Mouse (Mus musculus) intestine, postnatal 0 days (tissue): ENCODE results near the gene Smurf2. TPM values are rescaled to one million over a fixed set of nuclear protein-coding genes. Genes with fewer than 3 reads are reported as not detected.
A peak's percentile ranks its signal among the peaks of the same experiment; 100 is the strongest.

ENCODE experiments used
- ATAC-seq: fragments of 200-750 bp; cut with Nextera tagmentation; 2 replicates; pipeline ENCODE4 v1.8.0; 2017; ENCODE audit warnings: mild to moderate bottlenecking, moderate TSS enrichment, moderate library complexity
- H3K27ac ChIP-seq: fragments of 300-500 bp; sonication (generic); 2 replicates; pipeline ENCODE4 v1.5.1; 2014; ENCODE audit warnings: mild to moderate bottlenecking, low read depth, low read length, moderate library complexity
- H3K27me3 ChIP-seq: fragments of 300-500 bp; sonication (generic); replicated peaks from 2 replicates; pipeline ENCODE4 v1.6.1; 2014; ENCODE audit warnings: low read length, mixed read lengths; ENCODE audit not compliant: control insufficient read depth, insufficient read depth
- H3K36me3 ChIP-seq: fragments of 300-500 bp; sonication (generic); 2 replicates; pipeline ENCODE4 v1.6.1; 2014; ENCODE audit warnings: mild to moderate bottlenecking, moderate library complexity; ENCODE audit not compliant: control insufficient read depth, insufficient read depth
- H3K4me1 ChIP-seq: fragments of 300-500 bp; sonication (generic); replicated peaks from 2 replicates; pipeline ENCODE4 v1.6.1; 2014; ENCODE audit warnings: antibody characterized with exemption, low read length, mixed read lengths; ENCODE audit not compliant: control insufficient read depth, insufficient read depth
- H3K4me2 ChIP-seq: fragments of 300-500 bp; sonication (generic); replicated peaks from 2 replicates; pipeline ENCODE4 v1.6.1; 2014; ENCODE audit warnings: low read depth, mild to moderate bottlenecking, moderate library complexity
- H3K4me3 ChIP-seq: fragments of 300-500 bp; sonication (generic); 2 replicates; pipeline ENCODE4 v1.5.1; 2014; ENCODE audit warnings: low read depth, low read length
- H3K9ac ChIP-seq: fragments of 300-500 bp; sonication (generic); 2 replicates; pipeline ENCODE4 v1.6.1; 2014; ENCODE audit warnings: mild to moderate bottlenecking, low read depth, low read length
- H3K9me3 ChIP-seq: fragments of 300-500 bp; sonication (generic); 2 replicates; pipeline ENCODE4 v1.6.1; 2016; ENCODE audit warnings: mixed run types; ENCODE audit not compliant: control insufficient read depth
- CTCF ChIP-seq: sonication (generic); IDR thresholded peaks from 2 replicates; pipeline ENCODE4 v1.5.1; 2016; ENCODE audit warnings: low read depth, mild to moderate bottlenecking, control low read depth, antibody characterized with exemption, moderate library complexity
- WGBS: fragments of 180-500 bp; shearing (Covaris S2); extraction: QIAGEN DNeasy Blood & Tissue Kit; methylation state at CpG from one replicate; pipeline ENCODE4 v1.1.7; 2014; 5-methylcytosine and 5-hydroxymethylcytosine counted together
- polyA plus RNA-seq: library from polyadenylated mRNA; unstranded; fragments of >200 nt; fragmentation: Nextera tagmentation; extraction: Ambion mirVana; gene quantifications from 2 replicates; pipeline ENCODE4 v1.2.1, GENCODE M21; 2015

Smurf2 gene
- polyA plus RNA-seq, 1 experiment from 2014 or later: 8.0 TPM

- Histone ChIP-seq H3K27me3 (no peaks in the 10 kb centered on the region), H3K4me1 (peaks cover 12% of the 10 kb centered on the region), H3K27ac (no peak overlapping the region), H3K9ac (no peak overlapping the region), H3K4me3 (no peak overlapping the region), H3K36me3 (no peaks in the 10 kb centered on the region), H3K9me3 (no peaks in the 10 kb centered on the region), H3K4me2 (no peak overlapping the region)
- TF ChIP-seq CTCF: no peak
- WGBS: 87% methylated on average over 5 of the region's 5 CpGs
- ATAC-seq: no peak
Measured at GRCm38 (mm10) chr11:106959121-106959520, 38.6 kb upstream of the Smurf2 start.

- Histone ChIP-seq H3K9me3 (no peaks in the 10 kb centered on the region), H3K4me1 (peaks cover 12% of the 10 kb centered on the region), H3K27me3 (no peaks in the 10 kb centered on the region), H3K4me2 (no peak overlapping the region), H3K4me3 (no peak overlapping the region), H3K36me3 (no peaks in the 10 kb centered on the region), H3K9ac (no peak overlapping the region), H3K27ac (peak overlapping the region; percentile 35; the same call in 1 of the 2 replicates)
- TF ChIP-seq CTCF: no peak
- 42% methylated on average over 6 of the region's 6 CpGs for WGBS
- ATAC-seq: peak; percentile 59
Measured at GRCm38 (mm10) chr11:106958407-106959071, 38.0 kb upstream of the Smurf2 start.

GRCm38 (mm10) chr11:106957271-106957980, 36.9 kb upstream of the Smurf2 start:
- H3K36me3 ChIP-seq: no peaks in the 10 kb centered on the region
- TF ChIP-seq CTCF: no peak
- H3K4me3 ChIP-seq: no peak overlapping the region
- no peak overlapping the region for H3K9ac ChIP-seq
- peak overlapping the region; percentile 42 for H3K4me2 ChIP-seq
- H3K4me1 ChIP-seq: peaks cover 12% of the 10 kb centered on the region
- H3K9me3 ChIP-seq: no peaks in the 10 kb centered on the region
- 26% methylated on average over 12 of the region's 12 CpGs for WGBS
- H3K27ac ChIP-seq: peak overlapping the region; percentile 30; the same call in 1 of the 2 replicates
- H3K27me3 ChIP-seq: no peaks in the 10 kb centered on the region
- no peak for ATAC-seq

- Histone ChIP-seq H3K36me3 (no peaks in the 10 kb centered on the region), H3K9me3 (no peaks in the 10 kb centered on the region), H3K4me1 (peaks cover 10% of the 10 kb centered on the region), H3K9ac (no peak overlapping the region), H3K4me2 (no peak overlapping the region), H3K4me3 (no peak overlapping the region), H3K27ac (no peak overlapping the region), H3K27me3 (no peaks in the 10 kb centered on the region)
- no peak for ATAC-seq
- WGBS: 69% methylated on average over 8 of the region's 8 CpGs
- TF ChIP-seq CTCF: no peak
Measured at GRCm38 (mm10) chr11:106954566-106954965, 34.1 kb upstream of the Smurf2 start.

- ATAC-seq: no peak
- H3K4me1 ChIP-seq: peaks cover 10% of the 10 kb centered on the region
- WGBS: 68% methylated on average over 9 of the region's 9 CpGs
- no peak overlapping the region for H3K4me3 ChIP-seq
- no peak for TF ChIP-seq CTCF
- no peak overlapping the region for H3K4me2 ChIP-seq
- no peak overlapping the region for H3K27ac ChIP-seq
- no peaks in the 10 kb centered on the region for H3K27me3 ChIP-seq
- no peaks in the 10 kb centered on the region for H3K36me3 ChIP-seq
- H3K9me3 ChIP-seq: no peaks in the 10 kb centered on the region
- no peak overlapping the region for H3K9ac ChIP-seq
Measured at GRCm38 (mm10) chr11:106954116-106954515, 33.6 kb upstream of the Smurf2 start.

GRCm38 (mm10) chr11:106937306-106937705, 16.8 kb upstream of the Smurf2 start:
- no peak overlapping the region for H3K27ac ChIP-seq
- no peak for TF ChIP-seq CTCF
- no peak overlapping the region for H3K4me2 ChIP-seq

More at GRCm38 (mm10) chr11:106937306-106937705, 16.8 kb upstream of the Smurf2 start:
- Histone ChIP-seq H3K4me3 (no peak overlapping the region), H3K9me3 (no peaks in the 10 kb centered on the region), H3K27me3 (no peaks in the 10 kb centered on the region), H3K9ac (no peak overlapping the region), H3K36me3 (no peaks in the 10 kb centered on the region), H3K4me1 (no peaks in the 10 kb centered on the region)
- no peak for ATAC-seq
- WGBS: 78% methylated on average over 5 of the region's 5 CpGs
